Mouse (Mus musculus): ENCODE results near the gene Set.

Set gene

GRCm38 (mm10) chr2:30061215-30062166 lies 4.3 kb downstream of the Set start:
- peak; percentile 65 for DNase-seq (ENCODE audit: low read depth)

GRCm38 (mm10) chr2:30062249-30063093 lies 5.3 kb downstream of the Set start:
- DNase-seq (ENCODE audit: low read depth), result peak; percentile 77

GRCm38 (mm10) chr2:30063235-30063634 lies 6.1 kb downstream of the Set start:
- peak; percentile 43 for DNase-seq (ENCODE audit: low read depth)

GRCm38 (mm10) chr2:30063791-30064190 lies 6.6 kb downstream of the Set start:
- peak; percentile 25 for DNase-seq (ENCODE audit: low read depth)

- DNase-seq (ENCODE audit: low read depth), result peak; percentile 18
Observed at GRCm38 (mm10) chr2:30064298-30064697, 7.1 kb downstream of the Set start.

GRCm38 (mm10) chr2:30066046-30066901 lies 9.1 kb downstream of the Set start:
- peak; percentile 96 for DNase-seq (ENCODE audit: low read depth)

GRCm38 (mm10) chr2:30067031-30067888 lies 10.1 kb downstream of the Set start:
- DNase-seq (ENCODE audit: low read depth), result peak; percentile 66

- DNase-seq (ENCODE audit: low read depth), result no peak
Observed at GRCm38 (mm10) chr2:30067962-30068361, 10.8 kb downstream of the Set start.

- no peak for DNase-seq (ENCODE audit: low read depth)
Observed at GRCm38 (mm10) chr2:30072875-30073274, 15.7 kb downstream of the Set start.

- no peak for DNase-seq (ENCODE audit: low read depth)
Observed at GRCm38 (mm10) chr2:30073285-30073684, 16.1 kb downstream of the Set start.

- DNase-seq (ENCODE audit: low read depth), result peak; percentile 56
Observed at GRCm38 (mm10) chr2:30075625-30076024, 18.4 kb downstream of the Set start.

- no peak for DNase-seq (ENCODE audit: low read depth)
Observed at GRCm38 (mm10) chr2:30076439-30076838, 19.3 kb downstream of the Set start.

GRCm38 (mm10) chr2:30076959-30077358 lies 19.8 kb downstream of the Set start:
- DNase-seq (ENCODE audit: low read depth), result no peak

- peak; percentile 93 for DNase-seq (ENCODE audit: low read depth)
Observed at GRCm38 (mm10) chr2:30077502-30078348, 20.5 kb downstream of the Set start, which contains the start of gene Pkn3. Gene Pkn3, plus strand, starts transcription at chr2:30077684.

GRCm38 (mm10) chr2:30078349-30078712 lies 21.2 kb downstream of the Set start:
- DNase-seq (ENCODE audit: low read depth), result no peak

GRCm38 (mm10) chr2:30078760-30079159 lies 21.6 kb downstream of the Set start:
- no peak for DNase-seq (ENCODE audit: low read depth)

GRCm38 (mm10) chr2:30080181-30080800 lies 23.1 kb downstream of the Set start:
- DNase-seq (ENCODE audit: low read depth), result no peak

GRCm38 (mm10) chr2:30084113-30084512 lies 26.9 kb downstream of the Set start:
- DNase-seq (ENCODE audit: low read depth), result no peak

- no peak for DNase-seq (ENCODE audit: low read depth)
Observed at GRCm38 (mm10) chr2:30084632-30085031, 27.5 kb downstream of the Set start.
